Mouse (Mus musculus) monocyte, adult 2 months (primary cell): ENCODE measurements at regions not wholly inside any gene's neighbourhood (a gene's known extent, or its start where the extent isn't known, plus 50 kb on each side); places are given as distances from the start of the nearest gene placed in this dataset.

Experiments
- DNase-seq, 2 experiments: peaks; one replicate each; pipeline ENCODE4 v3.0.0; 2022; ENCODE audit warnings: low spot score in 2 of 2, low read depth in 1 of 2

DNA sequence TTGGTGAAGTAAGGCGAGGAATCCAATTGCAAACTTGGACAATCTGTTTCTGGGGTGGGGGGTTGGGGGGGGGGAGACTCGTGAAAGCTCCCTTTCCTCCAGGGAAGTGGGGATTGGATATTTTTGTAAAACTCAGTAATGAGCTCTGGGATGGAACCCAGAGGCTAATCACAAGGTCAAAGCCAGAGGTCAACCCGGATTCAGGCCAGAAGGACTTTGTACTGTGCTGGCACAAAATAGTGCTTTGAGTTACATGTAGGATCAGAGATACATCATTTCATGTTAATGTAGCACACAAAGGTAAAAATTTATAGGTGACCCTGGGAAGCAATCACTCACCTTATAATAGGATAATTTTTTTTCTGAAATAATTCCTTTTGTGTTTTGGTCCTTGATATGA is 309.5 kb upstream of the Slc30a5 start:
- no peak for DNase-seq

DNA sequence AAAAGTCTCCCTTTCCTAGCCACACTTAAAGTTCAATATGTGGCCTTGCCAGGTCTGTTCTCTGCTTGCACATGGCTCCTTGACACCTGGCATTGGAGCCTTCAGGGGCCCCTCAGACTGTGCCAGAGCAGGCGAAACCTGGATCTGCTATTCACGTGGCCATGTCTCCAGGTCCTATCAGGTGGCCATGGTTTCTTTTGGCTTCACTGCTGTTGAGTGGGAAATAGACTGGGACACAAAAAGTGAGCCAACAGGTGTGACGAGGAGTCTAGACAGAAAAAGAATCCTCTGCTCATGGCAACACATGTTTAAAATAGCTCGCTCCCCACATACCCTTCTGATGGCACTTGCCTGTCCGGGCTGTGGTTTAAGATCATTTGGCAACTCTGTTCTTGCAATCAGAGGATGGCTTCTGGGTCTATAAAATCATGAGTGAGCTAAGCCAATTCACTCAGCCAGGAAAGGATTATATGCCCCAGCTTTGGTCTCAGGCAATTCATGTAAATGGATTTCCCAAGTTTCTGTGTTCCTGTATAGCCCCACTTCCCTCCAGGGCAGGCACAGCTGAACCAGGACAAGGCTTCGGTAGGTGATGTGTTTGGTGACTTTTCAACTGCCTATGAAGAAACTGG is 309.0 kb upstream of the Slc30a5 start:
- DNase-seq: no peak

DNA sequence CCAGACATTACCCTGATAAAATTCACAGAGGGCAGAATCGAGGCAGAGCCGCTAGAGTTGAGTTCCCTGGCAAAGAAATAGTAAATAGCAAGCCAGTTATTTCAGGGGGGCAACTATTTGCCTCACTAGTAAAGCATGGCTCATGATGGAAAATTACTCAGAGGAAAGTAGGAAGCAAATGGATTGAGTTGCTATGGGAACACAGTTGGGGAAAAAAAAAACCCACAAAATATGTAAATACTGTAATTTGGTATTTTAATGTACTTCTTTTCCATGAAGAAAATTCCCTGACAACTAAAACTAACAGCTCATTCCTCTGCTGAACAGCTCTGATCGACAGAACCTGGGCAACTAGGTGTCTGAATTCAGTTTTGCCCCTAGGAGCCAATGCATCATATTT is 296.2 kb upstream of the Slc30a5 start:
- DNase-seq: no peak

DNA sequence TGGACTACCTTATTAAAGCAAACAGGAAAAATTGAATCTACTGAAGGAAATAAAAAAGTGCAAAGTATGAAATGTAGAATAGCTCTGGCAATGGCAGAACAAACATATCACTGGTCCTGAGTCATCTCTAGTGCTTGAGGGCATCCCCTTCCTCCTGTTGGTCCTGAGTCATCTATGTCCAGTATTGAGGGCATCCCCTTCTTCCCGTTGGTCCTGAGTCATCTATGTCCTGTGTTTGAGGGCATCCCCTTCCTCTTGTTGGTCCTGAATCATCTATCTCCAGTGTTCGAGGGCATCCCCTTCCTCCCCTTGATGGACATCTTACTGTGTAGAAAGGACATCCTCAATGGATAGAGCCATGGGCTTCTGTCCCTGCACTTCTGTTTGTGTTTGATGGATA is 294.6 kb upstream of the Slc30a5 start:
- no peak for DNase-seq

DNA sequence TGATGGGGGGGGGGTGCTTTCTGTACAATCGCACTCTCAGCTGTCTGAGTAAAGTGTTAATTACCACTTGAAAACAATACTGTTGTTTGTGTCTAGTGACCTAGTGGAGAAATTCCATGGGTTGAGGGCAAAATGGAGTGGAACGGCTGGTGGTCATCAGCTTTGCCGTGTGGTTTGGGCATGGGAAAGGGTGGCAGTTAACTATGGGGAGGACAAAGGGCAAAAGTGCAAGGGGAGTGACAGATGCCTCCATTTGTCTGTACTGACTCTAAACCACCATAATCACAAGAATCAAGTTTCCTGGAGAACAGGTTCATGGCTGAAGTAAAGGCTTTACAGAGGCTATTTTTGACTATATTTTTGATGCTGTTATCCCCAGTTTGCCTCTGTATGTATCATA is 294.0 kb upstream of the Slc30a5 start:
- no peak for DNase-seq

DNA sequence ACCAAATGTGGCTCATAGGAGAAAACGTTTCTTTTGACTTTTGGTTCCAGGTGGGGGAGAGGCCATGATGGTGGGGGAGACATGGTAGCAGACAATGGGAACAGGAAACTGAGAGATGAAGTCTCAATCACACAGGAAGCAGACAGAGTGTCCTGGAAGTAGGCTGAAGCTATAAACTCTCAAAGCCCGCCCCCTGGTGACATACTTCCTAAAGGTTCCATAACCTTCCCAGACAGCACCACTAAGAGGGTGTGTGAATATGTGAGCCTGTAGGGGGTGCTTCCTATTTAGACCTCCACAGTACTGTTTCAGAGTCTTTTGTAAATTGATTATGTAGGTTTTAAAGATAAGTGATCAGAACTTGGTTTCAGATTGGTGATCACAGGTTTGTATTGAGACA is 284.1 kb upstream of the Slc30a5 start:
- DNase-seq: no peak

DNA sequence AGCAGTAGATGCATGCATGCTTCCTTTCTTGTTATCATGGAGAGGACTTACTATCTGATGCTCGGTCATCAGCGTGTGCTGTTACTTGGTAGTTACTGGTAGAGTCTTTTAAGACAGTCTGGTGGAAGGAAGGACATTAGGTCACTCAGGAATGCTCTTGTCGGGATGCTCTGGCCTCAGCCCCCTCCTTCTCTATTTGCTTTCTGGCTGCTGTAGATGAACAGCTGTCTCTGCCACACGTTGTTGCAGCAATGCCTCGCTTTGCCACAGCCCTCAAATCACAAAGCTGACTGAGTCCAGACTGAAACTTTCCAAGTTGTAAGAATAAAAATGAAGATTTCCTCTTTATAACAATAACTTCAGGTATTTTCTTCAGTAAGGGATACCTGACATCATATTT is 282.1 kb upstream of the Slc30a5 start:
- DNase-seq: no peak

DNA sequence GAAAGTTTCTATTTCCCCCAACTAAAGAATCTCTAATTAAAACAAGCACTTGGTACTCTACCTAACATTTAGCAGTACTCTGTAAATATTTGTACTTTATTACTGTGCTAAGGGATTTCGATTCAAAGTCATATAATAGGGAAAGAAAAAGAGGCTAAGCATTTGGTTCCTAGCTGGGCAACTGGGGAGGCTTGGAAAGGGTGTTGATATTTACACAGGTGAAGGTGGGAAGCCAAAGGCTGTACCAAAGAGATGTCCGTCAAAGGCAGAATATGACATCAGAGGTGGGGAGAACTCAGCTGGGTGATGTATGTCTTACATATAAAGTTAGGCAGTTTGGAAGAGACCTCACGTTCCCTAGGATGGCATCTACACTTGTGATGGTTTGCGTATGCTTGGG is 278.9 kb upstream of the Slc30a5 start:
- DNase-seq: no peak

DNA sequence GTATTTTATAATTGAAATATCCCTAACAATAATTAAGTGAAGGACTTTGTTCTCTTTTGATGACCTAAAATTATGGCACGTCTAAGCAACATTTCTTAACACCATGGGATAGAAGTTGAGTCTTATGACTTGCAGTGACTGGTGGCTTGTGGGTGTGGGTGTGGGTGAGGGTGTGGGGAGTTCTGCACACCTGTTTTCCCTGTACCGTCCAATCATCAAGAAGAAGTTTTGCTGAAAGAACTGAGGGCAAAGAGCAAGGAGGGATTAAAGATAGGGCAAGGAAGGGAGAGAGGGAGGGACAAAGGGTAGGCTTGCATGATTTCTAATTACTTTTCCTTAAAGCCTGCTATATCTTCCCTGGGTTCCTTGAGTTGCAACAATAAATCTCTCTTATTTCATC is 278.5 kb upstream of the Slc30a5 start:
- DNase-seq: no peak

DNA sequence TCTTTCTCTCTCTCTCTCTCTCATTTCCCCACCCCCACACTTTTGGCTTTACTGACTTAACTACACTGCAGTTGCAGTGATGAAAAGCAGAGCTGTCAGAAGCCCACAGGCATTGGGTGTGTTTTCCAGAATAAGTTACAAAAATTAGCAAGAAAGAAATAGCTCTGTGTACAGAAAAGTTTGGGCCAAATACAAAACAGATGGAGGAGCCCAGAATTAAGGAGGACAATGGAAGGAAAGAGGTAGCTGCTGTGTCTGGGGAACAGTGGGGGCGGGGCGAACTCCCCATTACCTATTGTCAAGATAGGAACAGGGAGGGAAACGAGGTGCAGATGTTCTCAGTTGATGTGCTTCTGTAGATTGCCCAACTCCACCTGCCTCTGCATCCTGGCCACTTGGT is 267.4 kb upstream of the Slc30a5 start:
- DNase-seq: no peak

DNA sequence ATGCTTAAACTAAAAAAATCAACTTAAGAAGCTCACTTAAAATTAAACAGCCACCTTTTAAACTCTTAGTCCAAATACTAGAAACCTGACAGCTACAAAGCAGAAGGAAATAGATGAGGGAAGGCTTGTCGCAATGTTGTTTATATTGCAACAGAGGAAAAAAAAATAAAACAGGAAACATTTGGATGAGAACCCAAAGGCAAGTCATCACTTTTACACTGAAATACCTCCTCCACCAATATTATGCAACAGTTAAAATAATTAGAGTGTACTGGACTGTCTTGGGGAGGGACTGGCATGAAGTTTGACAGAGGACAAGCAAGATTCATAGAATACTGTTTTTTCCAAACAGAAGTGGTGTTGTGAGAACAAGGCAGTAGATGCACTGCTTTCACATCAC is 263.6 kb upstream of the Slc30a5 start:
- DNase-seq: no peak

DNA sequence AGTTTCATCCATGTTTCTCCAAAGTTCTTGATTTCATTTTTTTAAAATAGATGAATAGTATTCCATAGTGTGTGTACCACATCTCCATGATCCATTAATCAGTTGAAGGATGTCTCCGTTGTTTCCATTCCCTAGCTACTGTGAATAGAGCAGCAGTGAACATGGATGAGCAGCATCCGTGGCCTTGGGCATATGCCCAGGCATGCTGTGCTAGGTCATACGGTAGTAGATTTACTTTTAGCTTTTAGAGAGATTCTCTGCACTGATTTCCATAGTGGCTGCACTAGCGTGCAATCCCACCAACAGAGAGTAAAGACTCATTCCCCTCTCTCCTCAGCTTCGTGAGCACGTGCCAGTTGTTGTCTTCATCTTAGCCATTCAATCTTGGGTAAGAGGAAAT is 263.0 kb upstream of the Slc30a5 start:
- no peak for DNase-seq

DNA sequence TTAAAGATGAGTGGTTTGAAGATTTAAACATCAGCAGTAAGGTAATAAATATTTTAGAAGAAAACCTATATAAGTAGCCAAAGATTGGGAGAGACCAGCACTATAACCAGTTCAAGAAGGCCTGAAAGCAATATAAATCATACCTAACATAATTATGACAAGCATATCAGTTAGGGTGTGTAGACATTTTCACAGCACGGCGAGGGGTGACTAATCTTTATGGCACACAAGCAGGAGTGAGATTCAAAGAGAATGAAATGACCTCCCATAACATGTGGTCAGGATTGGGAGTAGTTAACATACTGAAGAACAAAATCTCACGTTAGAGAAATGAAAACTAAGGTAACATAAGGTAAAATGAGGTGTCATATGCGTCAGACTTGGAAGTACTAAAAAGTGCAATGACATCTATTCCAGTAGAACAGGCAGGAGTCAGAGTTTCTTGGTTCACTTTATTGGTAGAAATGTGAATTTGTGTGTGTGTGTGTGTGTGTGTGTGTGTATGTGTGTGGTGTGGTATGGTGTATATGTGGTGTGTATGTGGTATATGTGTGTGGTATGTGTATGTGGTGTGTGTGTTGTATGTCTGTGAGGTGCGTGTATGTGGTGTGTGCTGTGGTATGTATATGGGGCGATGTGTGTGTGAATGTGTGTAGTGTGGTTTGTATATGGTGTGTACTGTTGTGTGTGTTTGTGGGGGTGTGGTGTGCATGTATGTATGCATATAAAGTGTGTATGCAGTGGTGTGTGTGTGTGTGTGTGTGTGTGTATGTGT is 262.0 kb upstream of the Slc30a5 start:
- no peak for DNase-seq

DNA sequence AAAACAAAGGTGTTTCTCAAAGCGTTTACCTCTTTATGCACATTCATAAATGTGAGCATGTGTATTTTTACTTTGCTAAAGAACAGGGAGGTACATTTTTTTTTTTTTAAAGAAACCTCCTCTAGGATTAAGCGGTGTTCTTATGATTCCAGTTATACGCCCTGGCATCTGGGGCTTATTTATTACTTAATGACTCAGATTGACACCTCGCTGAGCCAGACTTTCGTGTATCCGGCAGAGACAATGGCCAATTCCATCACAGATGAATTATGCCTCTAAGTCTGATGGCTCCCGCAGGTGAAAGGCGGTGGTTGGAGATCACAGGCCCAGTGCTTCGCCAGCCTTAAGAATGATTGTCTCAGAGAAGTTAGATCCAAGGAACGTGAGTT is 259.5 kb upstream of the Slc30a5 start:
- no peak for DNase-seq

DNA sequence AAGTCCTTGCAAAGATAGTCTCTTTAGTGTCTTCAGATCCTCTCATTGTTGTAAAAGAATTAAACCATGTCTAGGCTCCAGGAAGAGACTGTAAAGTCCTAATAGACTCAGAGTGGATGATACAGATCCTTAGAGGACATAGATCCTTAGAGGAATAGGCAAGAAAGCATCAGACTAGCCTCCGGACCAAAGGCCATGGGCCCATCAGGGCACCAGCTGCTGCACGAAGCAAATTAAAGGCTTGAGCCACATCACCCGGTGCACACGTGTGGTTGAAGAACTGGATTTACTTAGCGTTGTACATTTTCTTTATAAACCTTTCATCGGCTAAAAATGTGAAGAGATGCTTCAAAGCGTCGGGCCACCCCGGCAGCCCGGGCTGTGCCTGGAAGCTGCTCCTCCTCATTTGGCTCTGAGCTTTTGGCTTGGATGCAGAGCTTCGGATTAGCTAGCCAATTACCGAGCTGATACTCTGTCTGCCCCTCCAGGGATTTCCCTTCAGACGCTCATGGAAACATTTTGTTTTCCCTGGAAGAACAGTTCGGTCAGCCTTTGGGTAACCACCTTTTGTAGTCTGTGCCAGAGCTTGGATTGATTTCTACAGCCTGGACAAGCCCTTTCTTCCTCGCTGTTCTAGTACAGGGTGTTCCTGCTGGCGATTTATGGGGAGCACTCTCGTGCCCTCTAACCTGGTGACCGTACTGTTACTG is 259.0 kb upstream of the Slc30a5 start:
- DNase-seq: no peak

DNA sequence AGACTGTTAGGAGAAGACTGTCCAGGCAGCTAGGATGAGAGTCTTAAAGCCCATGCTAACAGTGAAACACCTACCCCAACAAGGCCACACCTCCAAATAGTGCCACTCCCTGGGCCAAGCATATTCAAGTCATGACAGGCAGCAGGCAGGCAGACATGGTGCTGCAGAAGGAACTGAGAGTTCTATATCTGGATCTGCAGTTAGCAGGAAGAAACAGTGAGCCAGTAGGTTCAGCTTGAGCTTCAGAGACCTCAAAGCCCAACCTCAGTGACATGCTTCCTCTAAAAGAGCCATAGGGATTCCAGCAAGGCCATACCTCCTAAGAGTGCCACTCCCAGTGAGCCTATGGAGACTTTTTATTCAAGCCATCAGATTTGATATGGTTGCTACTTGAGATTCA is 252.0 kb upstream of the Slc30a5 start:
- no peak for DNase-seq

DNA sequence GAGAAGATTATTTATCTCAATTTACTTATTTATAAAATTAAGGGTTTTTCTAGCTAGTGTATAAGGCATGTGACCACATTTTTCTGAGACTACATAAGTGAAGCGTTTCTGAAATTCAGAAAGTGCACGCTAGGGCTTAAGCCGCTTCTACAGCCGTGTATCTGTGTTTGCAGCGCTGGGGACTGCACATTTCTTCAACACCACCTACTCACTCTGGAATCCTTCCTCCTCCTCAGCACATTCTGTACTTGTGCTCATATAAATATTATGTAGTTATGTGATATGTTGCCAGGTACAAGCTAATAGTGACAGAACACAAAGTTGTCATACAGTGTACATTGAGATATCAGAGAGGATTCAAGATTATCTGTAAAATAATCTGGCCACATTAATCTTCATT is 251.0 kb upstream of the Slc30a5 start:
- no peak for DNase-seq

DNA sequence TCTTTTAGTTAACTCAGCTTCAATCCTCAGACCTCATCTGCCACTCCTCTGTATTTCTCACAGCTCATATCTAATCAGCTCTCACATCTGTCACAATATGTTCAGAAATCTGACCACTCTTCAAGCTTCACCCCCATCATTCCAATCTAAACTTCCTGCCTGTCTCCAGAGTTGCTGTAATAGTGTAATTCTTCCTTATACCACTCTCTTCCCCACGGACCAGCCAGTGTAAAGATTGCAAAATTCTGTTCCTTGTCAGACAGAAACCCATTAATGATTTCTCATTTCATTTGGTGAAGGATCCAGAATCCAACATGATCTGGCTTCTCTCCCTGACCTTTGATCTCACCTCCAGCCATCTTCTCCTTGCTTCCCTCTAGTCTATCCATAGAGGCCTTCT is 250.2 kb upstream of the Slc30a5 start:
- no peak for DNase-seq

DNA sequence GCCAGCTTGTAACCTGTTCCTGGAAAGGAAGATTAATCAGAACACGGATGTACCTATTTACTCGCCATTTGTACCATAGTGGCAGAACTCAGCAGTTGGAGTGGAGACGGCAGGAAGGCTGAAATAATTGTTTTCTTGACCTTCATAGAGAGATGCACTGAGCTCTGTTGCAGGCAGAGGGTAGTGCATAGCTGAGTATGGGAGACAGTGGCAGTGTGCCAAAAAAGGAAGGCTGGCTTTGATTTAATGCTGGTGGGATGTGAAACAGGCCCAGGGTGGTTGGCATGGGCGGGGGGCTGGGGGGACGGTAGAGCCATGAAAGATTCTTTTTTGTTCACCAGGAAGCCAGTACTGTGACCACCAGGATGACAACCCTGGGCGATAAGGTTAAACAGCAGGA is 235.3 kb upstream of the Slc30a5 start:
- DNase-seq: no peak

DNA sequence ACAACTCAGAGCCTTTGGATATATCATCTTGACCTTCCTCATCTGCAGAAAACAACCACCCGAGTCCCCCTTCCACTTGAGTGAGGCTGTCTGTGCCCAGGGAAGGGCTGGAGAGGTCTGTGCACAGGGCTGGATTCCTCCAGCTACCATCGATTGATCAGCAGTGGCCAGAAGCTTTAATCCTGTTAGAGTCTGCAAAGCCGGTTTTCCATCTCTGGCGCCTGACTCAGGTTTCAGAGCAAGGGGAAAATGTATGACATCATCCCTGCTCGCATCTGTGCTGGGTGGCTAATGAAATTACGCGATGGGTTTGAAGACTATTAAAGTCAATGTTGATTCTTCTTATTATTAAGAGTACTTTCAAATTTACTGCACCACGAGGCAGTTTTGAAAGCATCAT is 229.4 kb upstream of the Slc30a5 start:
- no peak for DNase-seq

DNA sequence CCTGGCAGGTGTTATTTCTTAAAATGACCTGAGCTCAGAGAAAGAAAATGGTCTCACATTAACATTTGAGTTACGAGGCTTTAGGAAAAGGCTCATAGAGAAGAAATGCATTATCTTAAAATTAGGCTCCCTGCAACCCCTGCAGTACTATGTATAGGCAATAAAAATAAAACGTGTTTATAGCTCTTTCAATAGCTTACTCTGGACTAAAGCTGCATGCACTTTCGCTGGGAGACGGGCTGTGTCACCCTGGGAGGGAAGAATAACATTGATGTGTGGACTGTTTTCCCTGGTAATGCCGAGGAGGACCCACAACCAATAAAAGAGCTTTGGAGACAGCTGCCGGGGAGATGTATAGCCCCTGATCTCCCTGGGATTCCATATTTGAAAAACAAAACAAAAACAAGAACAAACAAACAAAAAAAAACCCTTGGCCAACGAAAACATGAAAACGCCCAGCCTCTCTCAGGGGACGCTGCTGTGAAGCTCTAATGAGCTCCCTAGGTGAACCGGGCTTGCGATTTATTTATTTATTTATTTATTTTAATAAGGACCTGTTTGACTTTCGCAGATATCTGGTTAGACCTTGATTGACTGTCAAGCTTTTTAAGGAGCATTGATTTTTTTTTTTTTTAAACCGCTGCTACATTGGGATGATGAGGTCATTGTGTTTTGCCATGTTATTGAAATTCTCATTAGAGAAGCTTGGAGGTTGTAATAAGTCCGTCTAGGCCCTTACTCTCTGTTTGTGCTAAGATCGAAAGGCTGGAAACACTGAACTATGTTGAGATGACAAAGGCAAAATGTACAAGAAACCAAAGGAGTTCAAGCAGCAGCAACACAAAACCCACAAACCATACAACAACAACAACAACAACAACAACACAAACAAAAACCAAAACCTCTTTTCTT is 228.3 kb upstream of the Slc30a5 start:
- no peak for DNase-seq

DNA sequence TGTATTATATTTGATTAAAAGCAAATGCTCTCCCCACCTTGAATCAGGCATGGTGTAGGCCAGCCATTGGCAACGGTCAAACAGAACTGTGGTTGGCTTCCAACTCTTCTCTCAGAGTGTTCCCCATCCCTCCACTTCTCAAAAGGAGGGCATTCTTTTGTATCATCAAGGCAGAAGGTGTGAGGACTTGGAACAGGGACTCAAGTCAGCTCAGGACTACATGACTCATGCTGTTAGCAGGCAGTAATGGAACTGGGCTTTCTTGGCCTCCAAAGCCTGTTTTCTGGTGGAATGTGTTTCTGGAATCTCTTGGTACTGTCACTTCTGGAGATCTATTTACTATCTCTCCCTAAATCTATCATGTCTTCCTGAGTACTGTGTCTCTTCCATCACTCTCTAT is 216.3 kb upstream of the Slc30a5 start:
- DNase-seq: no peak
